Mouse (Mus musculus) kidney, embryonic 16.5 days (tissue): Measurements from ENCODE around the gene Mmrn2. TPM values are rescaled to one million over a fixed set of nuclear protein-coding genes. Genes with fewer than 3 reads are reported as not detected.

ENCODE experiments used
- ATAC-seq: fragments of 200-750 bp; cut with Nextera tagmentation; 2 replicates; pipeline ENCODE4 v1.8.0; 2017; ENCODE audit warnings: moderate TSS enrichment; ENCODE audit not compliant: low FRiP score, low TSS enrichment
- H3K27ac ChIP-seq: fragments of 300-500 bp; sonication (generic); 2 replicates; pipeline ENCODE4 v1.5.1; 2014; ENCODE audit warnings: low read length
- H3K27me3 ChIP-seq: fragments of 300-500 bp; sonication (generic); 2 replicates; pipeline ENCODE4 v1.6.1; 2014; ENCODE audit warnings: low read length, control low read depth, mixed read lengths; ENCODE audit not compliant: insufficient read depth
- H3K36me3 ChIP-seq: fragments of 300-500 bp; sonication (generic); 2 replicates; pipeline ENCODE4 v1.6.1; 2014; ENCODE audit warnings: low read length, control low read depth, mixed read lengths; ENCODE audit not compliant: insufficient read depth
- H3K4me1 ChIP-seq: fragments of 300-500 bp; sonication (generic); 2 replicates; pipeline ENCODE4 v1.6.1; 2014; ENCODE audit warnings: low read length, control low read depth, mixed read lengths; ENCODE audit not compliant: insufficient read depth
- H3K4me2 ChIP-seq: fragments of 300-500 bp; sonication (generic); replicated peaks from 2 replicates; pipeline ENCODE4 v1.6.1; 2014; ENCODE audit warnings: low read depth, low read length
- H3K4me3 ChIP-seq: fragments of 300-500 bp; sonication (generic); 2 replicates; pipeline ENCODE4 v1.5.1; 2014; ENCODE audit warnings: mild to moderate bottlenecking, low read length
- H3K9ac ChIP-seq: fragments of 300-500 bp; sonication (generic); replicated peaks from 2 replicates; pipeline ENCODE4 v1.6.1; 2014; ENCODE audit warnings: low read length
- H3K9me3 ChIP-seq: fragments of 300-500 bp; sonication (generic); 2 replicates; pipeline ENCODE4 v1.6.1; 2016; ENCODE audit warnings: low read length, control low read depth
- WGBS: fragments of 180-500 bp; shearing (Covaris S2); extraction: QIAGEN DNeasy Blood & Tissue Kit; methylation state at CpG from one replicate; pipeline ENCODE4 v1.1.7; 2014; 5-methylcytosine and 5-hydroxymethylcytosine counted together
- polyA plus RNA-seq: library from polyadenylated mRNA; unstranded; fragments of >200 nt; fragmentation: Nextera tagmentation; extraction: Ambion mirVana; gene quantifications from 2 replicates; pipeline ENCODE4 v1.2.1, GENCODE M21; 2015

Gene Mmrn2
- polyA plus RNA-seq, 1 experiment from 2014 or later = 20.9 TPM

- no peak overlapping the region for H3K9ac ChIP-seq
- WGBS = 66% methylated on average over 2 of the region's 2 CpGs
These were observed 3.5 kb upstream of the Mmrn2 start for GRCm38 (mm10) chr14:34371763-34372162.

GRCm38 (mm10) chr14:34372646-34373045 lies 2.6 kb upstream of the Mmrn2 start:
- Histone ChIP-seq H3K4me1 (peaks cover 14% of the 10 kb centered on the region), H3K27ac (no peak overlapping the region), H3K9ac (no peak overlapping the region), H3K27me3 (no peaks in the 10 kb centered on the region), H3K36me3 (no peaks in the 10 kb centered on the region), H3K4me3 (no peak overlapping the region), H3K4me2 (no peak overlapping the region), H3K9me3 (no peaks in the 10 kb centered on the region)
- 85% methylated on average over 6 of the region's 6 CpGs for WGBS
- no peak for ATAC-seq

More at GRCm38 (mm10) chr14:34371763-34372162, 3.5 kb upstream of the Mmrn2 start:
- Histone ChIP-seq H3K9me3 (no peaks in the 10 kb centered on the region), H3K4me3 (no peak overlapping the region), H3K4me2 (no peak overlapping the region), H3K36me3 (no peaks in the 10 kb centered on the region), H3K27me3 (no peaks in the 10 kb centered on the region), H3K4me1 (peaks cover 14% of the 10 kb centered on the region), H3K27ac (no peak overlapping the region)
- ATAC-seq = no peak

GRCm38 (mm10) chr14:34373581-34373980 lies 1.7 kb upstream of the Mmrn2 start:
- WGBS = 81% methylated on average over 6 of the region's 6 CpGs
- Histone ChIP-seq H3K4me2 (no peak overlapping the region), H3K27ac (no peak overlapping the region), H3K4me3 (no peak overlapping the region), H3K9me3 (no peaks in the 10 kb centered on the region), H3K27me3 (no peaks in the 10 kb centered on the region), H3K36me3 (no peaks in the 10 kb centered on the region), H3K4me1 (peaks cover 21% of the 10 kb centered on the region), H3K9ac (no peak overlapping the region)
- no peak for ATAC-seq

GRCm38 (mm10) chr14:34374577-34374976 lies 688 bp upstream of the Mmrn2 start, which contains the start of gene Sncg:
Gene Sncg (minus strand): TSS chr14:34374789.
- WGBS = 20% methylated on average over 10 of the region's 10 CpGs
- Histone ChIP-seq H3K27me3 (no peaks in the 10 kb centered on the region), H3K9me3 (no peaks in the 10 kb centered on the region), H3K4me2 (peak within 1 kb of the TSS; percentile 39; the same call in 1 of the 2 replicates), H3K36me3 (no peaks in the 10 kb centered on the region), H3K27ac (0 out of 2 replicates have a peak within 1 kb of the TSS, but pooled peaks have one; percentile 15), H3K4me3 (peak within 1 kb of the TSS; percentile 27), H3K9ac (0 out of 2 replicates have a peak within 1 kb of the TSS, but pooled peaks have one; percentile 12), H3K4me1 (peaks cover 28% of the 10 kb centered on the region)
- no peak for ATAC-seq

GRCm38 (mm10) chr14:34375941-34376340 lies 676 bp downstream of the Mmrn2 start:
- peak overlapping the region; percentile 39 for H3K4me2 ChIP-seq
- no peak overlapping the region for H3K27ac ChIP-seq
- ATAC-seq = no peak
- peak overlapping the region; percentile 19; the same call in 1 of the 2 replicates for H3K9ac ChIP-seq
- no peaks in the 10 kb centered on the region for H3K36me3 ChIP-seq
- no peaks in the 10 kb centered on the region for H3K9me3 ChIP-seq
- WGBS = 64% methylated on average over 5 of the region's 5 CpGs
- no peaks in the 10 kb centered on the region for H3K27me3 ChIP-seq
- peaks cover 28% of the 10 kb centered on the region for H3K4me1 ChIP-seq
- peak overlapping the region; percentile 27 for H3K4me3 ChIP-seq

- 70% methylated on average over 4 of the region's 4 CpGs for WGBS
- no peaks in the 10 kb centered on the region for H3K27me3 ChIP-seq
- no peak for ATAC-seq
- peaks cover 28% of the 10 kb centered on the region for H3K4me1 ChIP-seq
- peak overlapping the region; percentile 27; the same call in 1 of the 2 replicates for H3K27ac ChIP-seq
- H3K4me2 ChIP-seq = peak overlapping the region; percentile 39
- H3K4me3 ChIP-seq = peak overlapping the region; percentile 27
- H3K9ac ChIP-seq = peak overlapping the region; percentile 40; the same call in 1 of the 2 replicates
- no peaks in the 10 kb centered on the region for H3K9me3 ChIP-seq
- H3K36me3 ChIP-seq = no peaks in the 10 kb centered on the region
These were observed 1.9 kb downstream of the Mmrn2 start for GRCm38 (mm10) chr14:34377121-34377520.

GRCm38 (mm10) chr14:34378560-34379331 lies 3.5 kb downstream of the Mmrn2 start:
- Histone ChIP-seq H3K4me1 (peaks cover 27% of the 10 kb centered on the region), H3K27me3 (no peaks in the 10 kb centered on the region), H3K4me2 (peak overlapping the region; percentile 39), H3K9ac (peak overlapping the region; percentile 49), H3K4me3 (peak overlapping the region; percentile 1; the same call in 1 of the 2 replicates), H3K36me3 (no peaks in the 10 kb centered on the region), H3K9me3 (no peaks in the 10 kb centered on the region; the same call in 1 of the 2 replicates), H3K27ac (peak overlapping the region; percentile 91)
- peak; percentile 84 for ATAC-seq
- 5% methylated on average over 11 of the region's 11 CpGs for WGBS

GRCm38 (mm10) chr14:34382921-34383704 lies 7.8 kb downstream of the Mmrn2 start:
- no peak for ATAC-seq

GRCm38 (mm10) chr14:34393295-34393694 lies 18.0 kb downstream of the Mmrn2 start:
- Histone ChIP-seq H3K4me2 (no peak overlapping the region), H3K9me3 (peaks cover 8% of the 10 kb centered on the region), H3K4me3 (no peak overlapping the region), H3K36me3 (no peaks in the 10 kb centered on the region; the same call in 1 of the 2 replicates), H3K4me1 (no peaks in the 10 kb centered on the region; the same call in 1 of the 2 replicates), H3K9ac (no peak overlapping the region), H3K27ac (no peak overlapping the region), H3K27me3 (no peaks in the 10 kb centered on the region)
- ATAC-seq = 0 out of 2 replicates have a peak, but pooled peaks have one; percentile 16
- 63% methylated on average over 4 of the region's 4 CpGs for WGBS

More at GRCm38 (mm10) chr14:34382921-34383704, 7.8 kb downstream of the Mmrn2 start:
- 93% methylated on average over 9 of the region's 9 CpGs for WGBS
- Histone ChIP-seq H3K4me3 (no peak overlapping the region), H3K9me3 (no peaks in the 10 kb centered on the region; the same call in 1 of the 2 replicates), H3K36me3 (no peaks in the 10 kb centered on the region), H3K27ac (no peak overlapping the region), H3K4me2 (no peak overlapping the region), H3K4me1 (peaks cover 12% of the 10 kb centered on the region), H3K9ac (no peak overlapping the region), H3K27me3 (no peaks in the 10 kb centered on the region)
